ENCODE assay signal across 8 mouse cellular contexts in genomic region chr11:43483122-43483792, GRCm38 (mm10). TPM values are rescaled to one million over a fixed set of nuclear protein-coding genes. Genes with fewer than 3 reads are reported as not detected.
A peak's percentile ranks its signal among the peaks of the same experiment; 100 is the strongest.
DNase-seq lines count a peak whose midpoint lies in the region; ATAC-seq and TF ChIP-seq lines count a peak whose summit lies in the region.
"Had no signal": no experiment of that assay in that cellular context is flagged by ENCODE, and none has a peak within 500 bp of the region (broad histone marks: within the 10 kb centered on the region; RNA-seq: fewer than 3 reads in every experiment).

No protein-coding gene starts in this region.

- H3K4me2 ChIP-seq in kidney, embryonic 15.5 days, result no peak overlapping the region
- no peak overlapping the region for H3K4me2 ChIP-seq in stomach, embryonic 16.5 days (ENCODE audit: low read depth, low read length)

- WGBS in kidney, embryonic 15.5 days, result 17% methylated on average over 6 of the region's 6 CpGs
- 31% methylated on average over 6 of the region's 6 CpGs for WGBS in stomach, embryonic 16.5 days

- H3K27me3 ChIP-seq in megakaryocyte, embryonic 14.5 days (replicated peaks), result peaks cover 32% of the 10 kb centered on the region
- no peaks in the 10 kb centered on the region for H3K27me3 ChIP-seq in kidney, embryonic 15.5 days
- no peaks in the 10 kb centered on the region for H3K27me3 ChIP-seq in stomach, embryonic 16.5 days (ENCODE audit: control insufficient read depth, insufficient read depth, low read length)
- H3K27me3 ChIP-seq: Patski had no signal

- ATAC-seq in megakaryocyte, adult 5-6 weeks (ENCODE audit: poor library complexity, severe bottlenecking), result no peak
- peak; percentile 93 for ATAC-seq in kidney, embryonic 15.5 days (replicated peaks; ENCODE audit: low FRiP score)
- peak; percentile 67; the same call in 1 of the 2 replicates for ATAC-seq in stomach, embryonic 16.5 days (ENCODE audit: insufficient read depth, low FRiP score)
- ATAC-seq: Patski had no signal

- H3K4me1 ChIP-seq in megakaryocyte, embryonic 14.5 days, result peaks cover 54% of the 10 kb centered on the region
- H3K4me1 ChIP-seq in kidney, embryonic 15.5 days, result peaks cover 55% of the 10 kb centered on the region
- peaks cover 27% of the 10 kb centered on the region for H3K4me1 ChIP-seq in stomach, embryonic 16.5 days (ENCODE audit: control insufficient read depth, insufficient read depth, low read length)

- no peak for TF ChIP-seq CTCF in layer of hippocampus, adult 2 months (conservative IDR thresholded peaks at IDR 0.05)

- H3K36me3 ChIP-seq in megakaryocyte, embryonic 14.5 days (replicated peaks; ENCODE audit: low read length), result no peaks in the 10 kb centered on the region
- H3K36me3 ChIP-seq in kidney, embryonic 15.5 days, result no peaks in the 10 kb centered on the region
- no peaks in the 10 kb centered on the region for H3K36me3 ChIP-seq in stomach, embryonic 16.5 days (ENCODE audit: control insufficient read depth, insufficient read depth, low read length)

- H3K4me3 ChIP-seq in megakaryocyte, embryonic 14.5 days (replicated peaks), result peak overlapping the region; percentile 42
- no peak overlapping the region for H3K4me3 ChIP-seq in kidney, embryonic 15.5 days (replicated peaks)
- H3K4me3 ChIP-seq in stomach, embryonic 16.5 days (replicated peaks; ENCODE audit: low read length), result no peak overlapping the region
- H3K4me3 ChIP-seq in layer of hippocampus, adult 2 months, result no peak overlapping the region

- no peak overlapping the region for H3K9ac ChIP-seq in kidney, embryonic 15.5 days
- no peak overlapping the region for H3K9ac ChIP-seq in stomach, embryonic 16.5 days (ENCODE audit: low read length)

- no peaks in the 10 kb centered on the region for H3K9me3 ChIP-seq in megakaryocyte, embryonic 14.5 days
- H3K9me3 ChIP-seq in kidney, embryonic 15.5 days (replicated peaks), result no peaks in the 10 kb centered on the region
- no peaks in the 10 kb centered on the region for H3K9me3 ChIP-seq in stomach, embryonic 16.5 days (replicated peaks; ENCODE audit: control insufficient read depth, low read length)

- peak overlapping the region; percentile 89 for H3K27ac ChIP-seq in kidney, embryonic 15.5 days
- H3K27ac ChIP-seq in stomach, embryonic 16.5 days (ENCODE audit: low read length), result peak overlapping the region; percentile 85
- no peak overlapping the region for H3K27ac ChIP-seq in layer of hippocampus, adult 2 months

- peak; percentile 63 for DNase-seq in heart, adult 8-10 months (ENCODE audit: low spot score)
- DNase-seq in layer of hippocampus, adult 2 months (ENCODE audit: low spot score in 2 of 2), result no peak
- DNase-seq in urinary bladder, postnatal 14 days (ENCODE audit: low spot score), result no peak

RNA-seq across cellular contexts. Expression of gene C1qtnf2, which starts 9.2 kb away (rescaled TPM):
- not detected in 2 replicates for polyA plus RNA-seq in megakaryocyte, embryonic 14.5 days (2012; ENCODE audit: insufficient read depth, low replicate concordance)
- not detected in 2 replicates for total RNA-seq in megakaryocyte, adult 5-6 weeks (2015)
- total RNA-seq in megakaryocyte, adult 5-6 weeks (2017), result not detected in 2 replicates
- total RNA-seq in heart, adult 8-10 months (2022), result 1 to 10 TPM; 3.6 to 5.2 (median 4.0) TPM
- polyA plus RNA-seq in kidney, embryonic 15.5 days (2015; fragmentation: Nextera tagmentation; extraction: Ambion mirVana), result 14.9 and 19.8 TPM in 2 replicates
- polyA plus RNA-seq in stomach, embryonic 16.5 days (2015; fragmentation: Nextera tagmentation; extraction: Ambion mirVana), result 13.8 TPM in 2 replicates
- 1 to 10 TPM; 1.3 to 1.4 TPM for total RNA-seq in layer of hippocampus, adult 2 months (2021)
- polyA plus RNA-seq: Patski had no signal

RNA-seq across cellular contexts. Expression of gene Ccnjl, which starts 45.3 kb away (rescaled TPM):
- 13.9 and 46.5 TPM in 2 replicates for polyA plus RNA-seq in megakaryocyte, embryonic 14.5 days (2012; ENCODE audit: insufficient read depth, low replicate concordance)
- total RNA-seq in megakaryocyte, adult 5-6 weeks (2015), result not detected in 2 replicates
- total RNA-seq in megakaryocyte, adult 5-6 weeks (2017), result not detected in 2 replicates
- total RNA-seq in heart, adult 8-10 months (2022), result 1 to 10 TPM in 3 of 4 experiments, under 1 TPM in 1; 0.87 to 2.2 (median 1.4) TPM
- 27.0 and 29.2 TPM in 2 replicates for polyA plus RNA-seq in kidney, embryonic 15.5 days (2015; fragmentation: Nextera tagmentation; extraction: Ambion mirVana)
- polyA plus RNA-seq in stomach, embryonic 16.5 days (2015; fragmentation: Nextera tagmentation; extraction: Ambion mirVana), result 9.9 and 11.0 TPM in 2 replicates
- total RNA-seq in layer of hippocampus, adult 2 months (2021), result 10 to 100 TPM; 10.8 to 15.5 TPM

RNA-seq across cellular contexts. Expression of gene Slu7, which starts 49.7 kb away (rescaled TPM):
- polyA plus RNA-seq in megakaryocyte, embryonic 14.5 days (2012; ENCODE audit: insufficient read depth, low replicate concordance), result 2.2 and 7.3 TPM in 2 replicates
- 25.9 and 36.3 TPM in 2 replicates for total RNA-seq in megakaryocyte, adult 5-6 weeks (2015)
- 74.2 and 77.7 TPM in 2 replicates for total RNA-seq in megakaryocyte, adult 5-6 weeks (2017)
- 10 to 100 TPM; 28.0 to 30.8 (median 30.1) TPM for total RNA-seq in heart, adult 8-10 months (2022)
- 59.6 and 61.8 TPM in 2 replicates for polyA plus RNA-seq in kidney, embryonic 15.5 days (2015; fragmentation: Nextera tagmentation; extraction: Ambion mirVana)
- polyA plus RNA-seq in stomach, embryonic 16.5 days (2015; fragmentation: Nextera tagmentation; extraction: Ambion mirVana), result 47.0 and 51.1 TPM in 2 replicates
- total RNA-seq in layer of hippocampus, adult 2 months (2021), result 10 to 100 TPM; 54.2 to 54.9 TPM

RNA-seq across cellular contexts. Expression of gene Pttg1, which starts 57.2 kb away (rescaled TPM):
- 2.9 and 24.0 TPM in 2 replicates for polyA plus RNA-seq in megakaryocyte, embryonic 14.5 days (2012; ENCODE audit: insufficient read depth, low replicate concordance)
- total RNA-seq in megakaryocyte, adult 5-6 weeks (2015), result 49.1 and 49.6 TPM in 2 replicates
- 40.5 and 44.4 TPM in 2 replicates for total RNA-seq in megakaryocyte, adult 5-6 weeks (2017)
- total RNA-seq in heart, adult 8-10 months (2022), result 10 to 100 TPM; 77.5 to 93.9 (median 90.6) TPM
- 100 and 113 TPM in 2 replicates for polyA plus RNA-seq in kidney, embryonic 15.5 days (2015; fragmentation: Nextera tagmentation; extraction: Ambion mirVana)
- 58.7 and 65.1 TPM in 2 replicates for polyA plus RNA-seq in stomach, embryonic 16.5 days (2015; fragmentation: Nextera tagmentation; extraction: Ambion mirVana)
- total RNA-seq in layer of hippocampus, adult 2 months (2021), result 10 to 100 TPM; 23.5 to 28.6 TPM
